Mouse (Mus musculus) layer of hippocampus, adult 8-10 months (tissue): ENCODE measurements around the gene Gm6899. TPM values are rescaled to one million over a fixed set of nuclear protein-coding genes. Genes with fewer than 3 reads are reported as not detected.

Source experiments
- DNase-seq, 2 experiments: peaks; one replicate each; pipeline ENCODE4 v3.0.0; 2022; ENCODE audit warnings: low spot score in 2 of 2
- total RNA-seq, 4 experiments: library from RNA; stranded (reverse); gene quantifications; 2 replicates each; pipeline ENCODE4 v1.2.4; 2022

Gene Gm6899
- total RNA-seq = not detected

DNA sequence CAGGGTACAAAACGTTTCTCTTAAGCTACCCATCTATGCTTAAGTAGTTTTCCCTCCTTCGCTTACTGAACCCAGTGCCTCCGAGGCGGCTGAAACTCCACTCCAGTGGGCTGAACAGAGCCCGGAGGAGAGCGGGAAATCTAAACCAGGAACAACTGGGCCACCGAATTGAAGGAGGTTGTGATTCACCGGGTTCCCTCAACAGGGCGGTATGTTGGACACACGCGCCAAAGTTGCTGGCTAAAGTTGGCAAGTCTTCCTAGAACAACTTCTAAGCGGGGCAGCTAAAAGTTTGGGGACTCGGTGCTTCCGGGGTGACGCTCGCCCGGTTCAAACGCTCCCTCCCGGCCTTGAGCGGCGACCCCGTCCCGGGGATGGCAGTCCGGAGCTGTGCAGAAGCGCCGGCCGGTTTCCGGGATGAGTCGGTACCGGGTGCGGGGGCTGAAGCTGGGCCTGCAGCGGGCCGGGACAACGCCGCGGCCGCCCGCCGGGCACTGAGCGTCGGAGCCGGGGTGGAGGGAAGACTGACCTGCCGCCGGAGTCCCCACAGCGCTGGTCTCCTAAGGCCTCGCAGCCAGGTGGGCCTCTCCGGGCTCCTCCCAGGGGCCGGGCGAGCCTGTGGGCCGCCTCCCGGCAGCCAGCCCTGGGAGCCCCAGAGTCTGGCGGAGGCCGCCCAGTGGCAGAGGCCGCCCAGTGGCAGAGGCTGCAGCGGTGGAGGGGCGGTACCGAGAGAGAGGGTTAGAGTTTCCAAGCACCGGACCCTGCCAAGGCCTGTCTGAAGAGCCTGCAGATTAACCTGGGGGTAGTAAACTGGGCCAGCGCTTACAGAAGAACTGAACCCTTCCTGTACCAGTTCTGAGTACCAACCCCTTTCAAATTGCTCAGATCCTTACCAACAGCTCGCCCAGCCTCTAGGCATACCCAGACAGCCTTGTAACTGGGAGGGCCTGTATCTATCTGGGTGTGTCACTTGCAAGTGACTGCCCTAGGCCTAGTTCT is at the start of gene Gm6899, which contains the start of gene Vrk2:
Gene Gm6899, plus strand, starts transcription at position 181 of the 999 bp plus-strand sequence.
Gene Vrk2, minus strand, starts transcription at position 939 of the 999 bp plus-strand sequence.
- DNase-seq = peak; percentile 8 to 26

- no peak for DNase-seq
Measured at GRCm38 (mm10) chr11:26551551-26551950, 41.5 kb upstream of the Gm6899 start.

GRCm38 (mm10) chr11:26585409-26586366 is 7.4 kb upstream of the Gm6899 start:
- DNase-seq = peak in 1 of 2 experiments; percentile 8

DNA sequence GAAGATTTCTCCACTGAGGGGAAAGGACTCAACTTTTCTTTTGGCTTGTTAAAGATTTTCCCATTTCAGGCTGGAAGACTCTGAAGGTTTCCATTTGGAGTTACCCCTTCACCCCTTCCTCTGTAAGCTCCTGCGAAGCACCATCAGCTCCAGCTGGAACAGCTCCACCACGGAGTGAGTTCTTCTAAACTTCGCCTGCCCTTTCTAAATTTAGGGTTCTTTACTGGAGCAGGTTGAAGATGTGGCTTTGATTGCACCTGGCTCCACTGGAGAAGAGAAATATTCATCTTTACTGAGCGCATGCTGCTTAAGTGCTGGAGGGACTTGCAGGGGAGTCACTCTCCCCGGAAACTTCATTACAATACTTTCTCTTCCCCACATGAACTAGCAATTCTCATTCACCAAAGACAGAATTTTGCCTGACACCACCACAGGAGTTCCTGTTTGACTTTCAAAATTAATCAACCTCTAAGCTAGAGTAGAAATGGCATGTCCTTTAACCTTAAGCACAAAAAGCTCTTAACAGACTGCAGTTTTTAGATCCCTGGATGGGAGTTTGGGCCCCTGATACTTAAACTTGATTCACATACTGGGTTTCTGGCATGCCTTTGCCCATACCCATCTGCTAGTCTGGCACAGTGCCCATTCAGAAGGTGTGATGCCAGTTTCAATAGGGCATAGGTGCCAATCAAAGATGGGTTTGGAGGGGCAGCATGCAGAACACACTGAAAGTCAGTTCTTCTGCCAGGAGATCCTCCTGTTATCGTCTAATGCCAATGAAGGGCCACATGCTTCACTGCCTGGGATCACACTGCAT is 6.5 kb upstream of the Gm6899 start:
- DNase-seq = peak; percentile 26 to 54

- no peak for DNase-seq
Measured at GRCm38 (mm10) chr11:26587184-26587524, 5.9 kb upstream of the Gm6899 start.

DNA sequence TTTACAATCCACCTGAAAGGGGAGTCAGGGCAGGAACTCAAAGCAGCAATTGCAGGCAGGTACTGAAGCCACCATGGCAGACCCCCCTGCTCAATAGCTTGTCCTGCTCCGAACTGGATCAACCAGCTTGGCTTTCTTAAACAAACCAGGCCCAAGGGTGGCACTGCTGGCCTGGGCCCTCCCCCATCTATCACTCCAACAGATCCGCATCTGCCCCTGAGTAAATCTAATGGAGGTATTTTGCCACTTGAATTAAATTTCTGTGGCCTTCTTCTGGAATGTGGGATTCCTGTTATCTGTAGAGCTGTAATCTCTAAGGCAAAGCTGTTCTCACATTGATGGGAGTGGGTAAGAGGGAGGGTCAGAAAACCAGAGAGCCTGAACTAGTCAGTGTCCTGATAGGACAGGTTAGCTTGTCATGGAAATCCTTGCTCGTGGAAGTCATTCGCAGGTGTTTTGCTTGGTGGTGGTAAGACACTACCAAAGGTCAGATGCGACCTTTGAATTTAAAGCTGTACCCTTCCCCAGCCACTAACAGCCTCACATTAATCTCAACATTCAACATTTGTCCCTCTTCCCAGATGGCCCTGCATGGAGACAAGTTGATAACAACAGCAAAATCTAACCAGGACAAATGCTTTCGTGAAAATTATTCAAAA is 517 bp upstream of the Gm6899 start:
- DNase-seq = no peak

GRCm38 (mm10) chr11:26594487-26594886 is 1.4 kb downstream of the Gm6899 start:
- DNase-seq = no peak

DNA sequence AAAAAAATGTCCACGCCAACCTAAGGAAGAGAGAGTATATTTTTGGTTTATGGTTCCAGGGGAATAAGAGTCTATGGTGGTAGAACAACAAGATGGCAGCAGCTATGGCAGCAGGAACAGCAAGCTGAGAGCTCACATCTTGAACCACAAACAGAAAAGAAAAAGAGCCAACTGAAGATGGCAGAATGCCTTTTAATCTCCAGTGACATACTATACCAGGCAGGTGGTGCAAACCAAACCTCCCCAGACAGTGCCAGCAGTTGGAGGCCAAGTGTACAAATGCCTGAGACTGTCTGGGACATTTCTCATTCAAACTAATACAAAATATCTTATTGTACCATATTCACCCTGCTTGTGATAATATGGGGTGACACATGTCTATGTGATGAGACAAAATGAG is 3.1 kb downstream of the Gm6899 start:
- DNase-seq = no peak

DNA sequence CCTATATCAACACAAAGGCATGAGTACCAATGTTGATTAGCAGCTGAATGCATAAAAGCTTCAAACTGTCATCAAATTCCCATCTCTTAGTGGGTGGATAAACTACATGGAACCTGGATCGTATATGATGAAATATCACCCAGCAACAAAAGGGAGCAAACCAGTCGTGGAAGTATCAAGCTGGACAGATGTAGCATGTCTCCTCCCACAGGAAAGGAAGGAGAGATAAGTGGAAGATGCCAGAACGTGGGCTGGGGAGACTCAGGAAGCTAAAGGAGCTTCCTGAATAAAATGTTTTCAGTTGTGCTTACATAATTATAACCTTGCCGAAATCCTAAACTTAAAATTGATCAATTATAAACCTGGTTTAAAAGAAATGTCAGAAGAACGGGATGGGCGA is 4.1 kb downstream of the Gm6899 start:
- DNase-seq = no peak

GRCm38 (mm10) chr11:26597761-26598160 is 4.7 kb downstream of the Gm6899 start:
- DNase-seq = no peak

GRCm38 (mm10) chr11:26598876-26599275 is 5.8 kb downstream of the Gm6899 start:
- DNase-seq = no peak

GRCm38 (mm10) chr11:26600692-26601091 is 7.7 kb downstream of the Gm6899 start:
- DNase-seq = no peak

GRCm38 (mm10) chr11:26601571-26602175 is 8.6 kb downstream of the Gm6899 start:
- DNase-seq = no peak

- DNase-seq = no peak
Measured at GRCm38 (mm10) chr11:26604061-26604655, 11.1 kb downstream of the Gm6899 start.

GRCm38 (mm10) chr11:26608795-26609194 is 15.8 kb downstream of the Gm6899 start:
- peak; percentile 25 to 26 for DNase-seq

DNA sequence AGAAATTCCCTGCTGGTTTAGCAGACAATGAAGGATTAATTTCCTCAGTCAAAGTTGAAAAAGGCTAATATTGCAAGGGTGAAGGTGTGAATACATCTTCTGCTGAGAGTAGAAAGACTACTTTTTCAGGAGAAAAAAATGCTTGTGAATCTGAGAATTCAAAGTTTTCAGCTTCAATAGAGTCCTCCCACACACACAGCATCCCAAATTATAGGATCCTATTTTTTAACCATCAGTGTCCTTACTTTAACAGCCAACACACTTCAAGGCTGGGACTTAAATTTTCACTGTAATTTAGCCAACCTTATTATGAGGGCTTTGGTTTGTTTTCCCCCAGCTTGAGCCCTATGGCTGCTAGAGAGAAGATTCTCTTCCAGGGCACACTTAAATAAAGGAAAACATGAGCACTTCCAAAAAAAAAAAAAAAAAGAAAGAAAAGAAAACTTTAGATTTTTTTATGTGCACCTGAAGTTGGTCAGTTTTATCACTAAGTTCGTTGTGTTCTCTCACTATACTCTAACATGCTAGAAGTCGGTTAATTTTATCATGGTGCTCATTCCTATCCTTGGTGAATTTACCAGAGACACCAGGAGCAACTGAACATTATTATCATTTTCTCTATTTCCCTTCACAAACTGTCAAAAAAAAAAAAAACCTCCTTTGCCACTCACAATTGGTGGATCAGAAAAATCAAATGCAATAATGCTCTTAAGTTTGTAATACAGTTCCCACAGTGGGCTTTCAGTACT is 25.6 kb downstream of the Gm6899 start:
- DNase-seq = no peak

- no peak for DNase-seq
Measured at GRCm38 (mm10) chr11:26622727-26623126, 29.7 kb downstream of the Gm6899 start.

DNA sequence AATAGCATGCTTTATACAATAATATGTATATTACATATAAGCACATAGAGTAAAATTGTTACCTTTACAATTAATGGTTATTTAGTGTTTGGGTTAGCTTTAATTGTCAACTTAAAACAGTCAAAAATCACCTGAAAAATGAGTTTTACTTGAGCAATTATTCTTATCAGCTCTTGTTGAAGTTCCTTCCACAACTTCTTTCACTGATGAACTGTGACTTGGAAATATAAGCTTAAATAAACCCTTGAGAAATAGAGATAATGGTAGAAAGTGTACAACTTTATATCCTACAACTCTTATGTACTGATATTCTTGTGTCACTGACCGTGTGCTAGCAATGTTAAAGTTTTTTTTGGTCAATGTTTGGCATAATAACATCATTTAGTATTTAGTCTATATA is 43.2 kb downstream of the Gm6899 start:
- DNase-seq = no peak

DNA sequence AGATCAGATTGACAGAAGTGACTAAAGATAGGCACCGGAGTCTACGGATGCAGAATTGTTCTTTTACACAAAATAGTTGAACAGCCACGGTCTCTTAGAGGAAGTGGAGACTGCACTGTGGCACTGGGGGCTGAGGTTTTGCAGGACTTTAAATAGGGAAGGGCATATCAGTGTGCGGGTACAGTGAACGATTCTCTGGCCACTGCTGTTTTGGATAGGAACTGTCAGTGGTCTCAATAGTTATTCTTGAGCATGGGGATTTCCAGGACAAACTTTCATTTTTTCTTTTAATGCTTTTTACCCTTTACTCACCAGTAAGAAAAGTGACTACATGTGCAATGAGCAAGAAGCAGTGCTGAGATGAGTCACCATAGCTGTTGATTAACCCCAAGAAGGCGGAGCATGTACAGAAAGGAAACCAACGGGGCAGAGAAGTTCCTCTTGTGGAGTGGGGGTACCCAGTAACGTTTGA is 47.3 kb downstream of the Gm6899 start:
- no peak for DNase-seq
